Mouse (Mus musculus) midbrain, embryonic 11.5 days (tissue): ENCODE measurements around the gene Meis1. TPM values are rescaled to one million over a fixed set of nuclear protein-coding genes. Genes with fewer than 3 reads are reported as not detected.

Experiments
- ATAC-seq: fragments of 200-750 bp; cut with Nextera tagmentation; 2 replicates; pipeline ENCODE4 v1.8.0; 2017; ENCODE audit warnings: moderate TSS enrichment, moderate library complexity; ENCODE audit not compliant: low FRiP score
- DNase-seq: peaks from one replicate; pipeline ENCODE4 v3.0.0; 2015; ENCODE audit warnings: low spot score; ENCODE audit errors: missing footprints
- H3K27ac ChIP-seq: fragments of 300-500 bp; sonication (generic); 2 replicates; pipeline ENCODE4 v1.5.1; 2014; ENCODE audit warnings: low read depth, low read length
- H3K27me3 ChIP-seq: fragments of 300-500 bp; sonication (generic); 2 replicates; pipeline ENCODE4 v1.6.1; 2014; ENCODE audit warnings: mild to moderate bottlenecking, low read length, moderate library complexity, mixed read lengths; ENCODE audit not compliant: control insufficient read depth, insufficient read depth
- H3K36me3 ChIP-seq: fragments of 300-500 bp; sonication (generic); 2 replicates; pipeline ENCODE4 v1.6.1; 2014; ENCODE audit warnings: mild to moderate bottlenecking, low read length, moderate library complexity, mixed read lengths; ENCODE audit not compliant: control insufficient read depth, insufficient read depth
- H3K4me1 ChIP-seq: fragments of 300-500 bp; sonication (generic); 2 replicates; pipeline ENCODE4 v1.6.1; 2014; ENCODE audit warnings: low read length; ENCODE audit not compliant: control insufficient read depth, insufficient read depth
- H3K4me2 ChIP-seq: fragments of 300-500 bp; sonication (generic); 2 replicates; pipeline ENCODE4 v1.6.1; 2014; ENCODE audit warnings: mild to moderate bottlenecking, moderate library complexity
- H3K4me3 ChIP-seq: fragments of 300-500 bp; sonication (generic); 2 replicates; pipeline ENCODE4 v1.5.1; 2014; ENCODE audit warnings: low read depth, low read length
- H3K9ac ChIP-seq: fragments of 300-500 bp; sonication (generic); 2 replicates; pipeline ENCODE4 v1.6.1; 2014; ENCODE audit warnings: low read length
- H3K9me3 ChIP-seq: fragments of 300-500 bp; sonication (generic); 2 replicates; pipeline ENCODE4 v1.6.1; 2016; ENCODE audit warnings: low read length; ENCODE audit not compliant: control insufficient read depth
- WGBS: fragments of 180-500 bp; shearing (Covaris S2); extraction: QIAGEN DNeasy Blood & Tissue Kit; methylation state at CpG from one replicate; pipeline ENCODE4 v1.1.7; 2014; 5-methylcytosine and 5-hydroxymethylcytosine counted together
- polyA plus RNA-seq: library from polyadenylated mRNA; unstranded; fragments of >200 nt; fragmentation: Nextera tagmentation; extraction: Ambion mirVana; gene quantifications from 2 replicates; pipeline ENCODE4 v1.2.1, GENCODE M21; 2014

The Meis1 gene
- polyA plus RNA-seq, 1 experiment from 2014 or later, result 39.4 TPM

- WGBS, result 41% methylated on average over 5 of the region's 5 CpGs
- no peak overlapping the region for H3K9ac ChIP-seq
- no peak for DNase-seq
- no peak overlapping the region for H3K4me3 ChIP-seq
- no peaks in the 10 kb centered on the region for H3K9me3 ChIP-seq
- no peak overlapping the region for H3K4me2 ChIP-seq
- peaks cover 9% of the 10 kb centered on the region for H3K4me1 ChIP-seq
- H3K27ac ChIP-seq, result no peak overlapping the region
- no peaks in the 10 kb centered on the region for H3K36me3 ChIP-seq
- H3K27me3 ChIP-seq, result no peaks in the 10 kb centered on the region
- no peak for ATAC-seq
Measured at GRCm38 (mm10) chr11:19003066-19003465, 15.7 kb downstream of the Meis1 start.

GRCm38 (mm10) chr11:18996767-18997166 is 22.0 kb downstream of the Meis1 start:
- no peaks in the 10 kb centered on the region for H3K9me3 ChIP-seq
- ATAC-seq, result no peak
- no peaks in the 10 kb centered on the region for H3K27me3 ChIP-seq
- H3K4me1 ChIP-seq, result peaks cover 3% of the 10 kb centered on the region
- H3K4me3 ChIP-seq, result no peak overlapping the region
- no peak overlapping the region for H3K9ac ChIP-seq
- WGBS, result 93% methylated on average over 4 of the region's 4 CpGs
- H3K4me2 ChIP-seq, result no peak overlapping the region
- H3K36me3 ChIP-seq, result peaks cover 5% of the 10 kb centered on the region; the same call in 1 of the 2 replicates
- H3K27ac ChIP-seq, result no peak overlapping the region
- DNase-seq, result no peak

- Histone ChIP-seq H3K27me3 (no peaks in the 10 kb centered on the region), H3K4me3 (no peak overlapping the region), H3K9me3 (no peaks in the 10 kb centered on the region), H3K4me1 (peaks cover 3% of the 10 kb centered on the region), H3K27ac (no peak overlapping the region), H3K36me3 (peaks cover 5% of the 10 kb centered on the region; the same call in 1 of the 2 replicates), H3K4me2 (no peak overlapping the region), H3K9ac (no peak overlapping the region)
- DNase-seq (no peak), ATAC-seq (no peak)
- 90% methylated on average over 2 of the region's 2 CpGs for WGBS
Measured at GRCm38 (mm10) chr11:18996289-18996688, 22.5 kb downstream of the Meis1 start.

GRCm38 (mm10) chr11:18992796-18993195 is 26.0 kb downstream of the Meis1 start:
- no peak overlapping the region for H3K27ac ChIP-seq
- H3K9ac ChIP-seq, result no peak overlapping the region
- no peaks in the 10 kb centered on the region for H3K27me3 ChIP-seq
- DNase-seq (no peak), ATAC-seq (no peak)
- peaks cover 5% of the 10 kb centered on the region; the same call in 1 of the 2 replicates for H3K36me3 ChIP-seq
- 65% methylated on average over 6 of the region's 6 CpGs for WGBS
- no peak overlapping the region for H3K4me2 ChIP-seq
- no peaks in the 10 kb centered on the region for H3K9me3 ChIP-seq
- H3K4me3 ChIP-seq, result no peak overlapping the region
- peaks cover 26% of the 10 kb centered on the region for H3K4me1 ChIP-seq

GRCm38 (mm10) chr11:18990244-18990677 is 28.5 kb downstream of the Meis1 start:
- Histone ChIP-seq H3K9ac (no peak overlapping the region), H3K36me3 (peaks cover 8% of the 10 kb centered on the region), H3K4me2 (no peak overlapping the region), H3K4me3 (no peak overlapping the region), H3K9me3 (no peaks in the 10 kb centered on the region), H3K27me3 (no peaks in the 10 kb centered on the region), H3K27ac (peak overlapping the region; percentile 25), H3K4me1 (peaks cover 26% of the 10 kb centered on the region)
- 21% methylated on average over 6 of the region's 6 CpGs for WGBS
- DNase-seq, result peak; percentile 89
- peak; percentile 71 for ATAC-seq

GRCm38 (mm10) chr11:18989669-18990243 is 29.0 kb downstream of the Meis1 start:
- peak; percentile 31; the same call in 1 of the 2 replicates for ATAC-seq
- WGBS, result 23% methylated on average over 6 of the region's 6 CpGs
- H3K27me3 ChIP-seq, result no peaks in the 10 kb centered on the region
- peak overlapping the region; percentile 32 for H3K27ac ChIP-seq
- peaks cover 26% of the 10 kb centered on the region for H3K4me1 ChIP-seq
- no peaks in the 10 kb centered on the region for H3K9me3 ChIP-seq
- no peak overlapping the region for H3K9ac ChIP-seq
- no peak for DNase-seq
- H3K4me3 ChIP-seq, result no peak overlapping the region
- H3K36me3 ChIP-seq, result peaks cover 8% of the 10 kb centered on the region
- no peak overlapping the region for H3K4me2 ChIP-seq

- Histone ChIP-seq H3K27ac (no peak overlapping the region), H3K4me3 (no peak overlapping the region), H3K9ac (no peak overlapping the region), H3K4me1 (peaks cover 26% of the 10 kb centered on the region), H3K4me2 (no peak overlapping the region), H3K27me3 (no peaks in the 10 kb centered on the region), H3K9me3 (no peaks in the 10 kb centered on the region), H3K36me3 (peaks cover 4% of the 10 kb centered on the region; the same call in 1 of the 2 replicates)
- DNase-seq (no peak), ATAC-seq (no peak)
- WGBS, result 65% methylated on average over 4 of the region's 4 CpGs
Measured at GRCm38 (mm10) chr11:18988637-18989263, 30.0 kb downstream of the Meis1 start.

GRCm38 (mm10) chr11:18983813-18984212 is 35.0 kb downstream of the Meis1 start:
- Histone ChIP-seq H3K27me3 (no peaks in the 10 kb centered on the region), H3K9me3 (no peaks in the 10 kb centered on the region), H3K4me1 (peaks cover 10% of the 10 kb centered on the region), H3K4me2 (no peak overlapping the region), H3K27ac (no peak overlapping the region), H3K4me3 (no peak overlapping the region), H3K9ac (no peak overlapping the region), H3K36me3 (peaks cover 4% of the 10 kb centered on the region; the same call in 1 of the 2 replicates)
- 87% methylated on average over 2 of the region's 2 CpGs for WGBS
- ATAC-seq (no peak), DNase-seq (no peak)

GRCm38 (mm10) chr11:18983294-18983693 is 35.5 kb downstream of the Meis1 start:
- no peak for ATAC-seq
- WGBS, result 83% methylated on average over 7 of the region's 7 CpGs
- H3K4me1 ChIP-seq, result peaks cover 10% of the 10 kb centered on the region

More at GRCm38 (mm10) chr11:18983294-18983693, 35.5 kb downstream of the Meis1 start:
- Histone ChIP-seq H3K9ac (no peak overlapping the region), H3K27me3 (no peaks in the 10 kb centered on the region), H3K27ac (no peak overlapping the region), H3K36me3 (peaks cover 4% of the 10 kb centered on the region; the same call in 1 of the 2 replicates), H3K4me3 (no peak overlapping the region), H3K4me2 (no peak overlapping the region), H3K9me3 (no peaks in the 10 kb centered on the region)
- DNase-seq, result no peak
